Mouse (Mus musculus) lung, adult 2 months (tissue): ENCODE measurements around the gene Vwa5b1. TPM values are rescaled to one million over a fixed set of nuclear protein-coding genes. Genes with fewer than 3 reads are reported as not detected.

Source experiments
- DNase-seq: peaks from one replicate; pipeline ENCODE4 v3.0.0; 2022
- H3K4me1 ChIP-seq: fragments of 200-500 bp; 2 replicates; pipeline ENCODE4 v1.6.1; 2011; ENCODE audit warnings: low read length; ENCODE audit not compliant: control insufficient read depth, insufficient read depth
- H3K4me3 ChIP-seq: fragments of 200-500 bp; replicated peaks from 2 replicates; pipeline ENCODE3; 2011; ENCODE audit warnings: low read depth, mild to moderate bottlenecking, control low read depth, low read length; ENCODE audit errors: extremely low read depth
- CTCF ChIP-seq: fragments of 200-500 bp; IDR thresholded peaks from 2 replicates; pipeline ENCODE4 v1.5.1; 2011; ENCODE audit warnings: mild to moderate bottlenecking, low read length, control low read depth; ENCODE audit not compliant: insufficient read depth
- POLR2A ChIP-seq: fragments of 200-500 bp; IDR thresholded peaks from 2 replicates; pipeline ENCODE4 v1.6.1; 2011; ENCODE audit warnings: low read depth, mild to moderate bottlenecking, control low read depth, low read length, borderline replicate concordance; ENCODE audit errors: extremely low read depth
- WGBS: fragments of 180-500 bp; shearing (Covaris S2); methylation state at CpG from one replicate; pipeline ENCODE4 v1.1.7; 2018; 5-methylcytosine and 5-hydroxymethylcytosine counted together
- polyA plus RNA-seq: library from polyadenylated mRNA; depleted of rRNA; stranded (reverse); fragments of >200 nt; gene quantifications from 2 replicates; pipeline ENCODE4 v1.2.3, GENCODE M21; 2012; rRNA removed

The Vwa5b1 gene
- 0.09 and 0.23 TPM in 2 replicates for polyA plus RNA-seq

- no peak for TF ChIP-seq CTCF
- no peak for TF ChIP-seq POLR2A
- H3K4me1 ChIP-seq: no peaks in the 10 kb centered on the region
- H3K4me3 ChIP-seq: no peak within 1 kb of the TSS
- 17% methylated on average over 8 of the region's 8 CpGs for WGBS
- no peak for DNase-seq
These were observed at the start of gene Vwa5b1 for GRCm38 (mm10) chr4:138635428-138636145. Gene Vwa5b1, minus strand, starts transcription at chr4:138635884.

- no peak overlapping the region for H3K4me3 ChIP-seq
- TF ChIP-seq CTCF: no peak
- TF ChIP-seq POLR2A: no peak
- WGBS: 59% methylated on average over 2 of the region's 2 CpGs
- no peak for DNase-seq
- no peaks in the 10 kb centered on the region for H3K4me1 ChIP-seq
These were observed 47.1 kb upstream of the Vwa5b1 start for GRCm38 (mm10) chr4:138682760-138683159.

GRCm38 (mm10) chr4:138680124-138680523, 44.4 kb upstream of the Vwa5b1 start:
- no peak for DNase-seq
- 66% methylated on average over 4 of the region's 4 CpGs for WGBS
- no peak for TF ChIP-seq CTCF
- TF ChIP-seq POLR2A: no peak
- Histone ChIP-seq H3K4me1 (no peaks in the 10 kb centered on the region), H3K4me3 (no peak overlapping the region)

- WGBS: 13% methylated on average over 16 of the region's 16 CpGs
- Histone ChIP-seq H3K4me3 (no peak overlapping the region), H3K4me1 (no peaks in the 10 kb centered on the region)
- no peak for TF ChIP-seq POLR2A
- TF ChIP-seq CTCF: no peak
- DNase-seq: no peak
These were observed 41.9 kb upstream of the Vwa5b1 start for GRCm38 (mm10) chr4:138677579-138677978.

- Histone ChIP-seq H3K4me1 (no peaks in the 10 kb centered on the region), H3K4me3 (no peak overlapping the region)
- no peak for TF ChIP-seq POLR2A
- TF ChIP-seq CTCF: no peak
- no peak for DNase-seq
- 14% methylated on average over 16 of the region's 16 CpGs for WGBS
These were observed 40.8 kb upstream of the Vwa5b1 start for GRCm38 (mm10) chr4:138676480-138676879.

GRCm38 (mm10) chr4:138672160-138672559, 36.5 kb upstream of the Vwa5b1 start:
- DNase-seq: no peak
- H3K4me3 ChIP-seq: no peak overlapping the region
- 53% methylated on average over 4 of the region's 4 CpGs for WGBS
- TF ChIP-seq CTCF: no peak
- no peak for TF ChIP-seq POLR2A
- no peaks in the 10 kb centered on the region for H3K4me1 ChIP-seq

GRCm38 (mm10) chr4:138670093-138670889, 34.6 kb upstream of the Vwa5b1 start:
- DNase-seq: no peak
- WGBS: 64% methylated on average over 11 of the region's 11 CpGs
- TF ChIP-seq POLR2A: no peak
- TF ChIP-seq CTCF: no peak

GRCm38 (mm10) chr4:138666521-138666920, 30.8 kb upstream of the Vwa5b1 start:
- H3K4me1 ChIP-seq: no peaks in the 10 kb centered on the region
- DNase-seq: no peak
- TF ChIP-seq POLR2A (no peak), CTCF (no peak)
- no peak overlapping the region for H3K4me3 ChIP-seq
- WGBS: 46% methylated on average over 10 of the region's 10 CpGs

More at GRCm38 (mm10) chr4:138670093-138670889, 34.6 kb upstream of the Vwa5b1 start:
- Histone ChIP-seq H3K4me3 (no peak overlapping the region), H3K4me1 (no peaks in the 10 kb centered on the region)

- no peaks in the 10 kb centered on the region for H3K4me1 ChIP-seq
- H3K4me3 ChIP-seq: no peak overlapping the region
- 71% methylated on average over 11 of the region's 11 CpGs for WGBS
- DNase-seq: no peak
- TF ChIP-seq POLR2A: no peak
- no peak for TF ChIP-seq CTCF
These were observed 24.4 kb upstream of the Vwa5b1 start for GRCm38 (mm10) chr4:138659936-138660602.
